Mouse (Mus musculus) Patski (cell line): ENCODE measurements around the gene Cldn34b4. TPM values are rescaled to one million over a fixed set of nuclear protein-coding genes. Genes with fewer than 3 reads are reported as not detected.

Experiments used
- ATAC-seq: fragments of 100-300 bp; one replicate; pipeline ENCODE4 v1.8.0; 2021
- CTCF ChIA-PET: fragments of 350-600 bp; sonication (Branson Sonifier 250); formaldehyde crosslinking; loops from one replicate; lab custom pipeline; 2022; ENCODE audit warnings: inconsistent platforms; lab: Charles Lee
- POLR2A ChIA-PET: fragments of 350-600 bp; sonication (Branson Sonifier 250); formaldehyde crosslinking; loops from one replicate; lab custom pipeline; 2022; ENCODE audit warnings: antibody characterized with exemption, inconsistent platforms; lab: Charles Lee
- DNase-seq: peaks from one replicate; pipeline ENCODE4 v3.0.0-alpha.2; 2011; ENCODE audit warnings: low read depth, low spot score
- H3K27me3 ChIP-seq: fragments of 371-371 bp; one replicate; pipeline ENCODE4 v1.5.1; 2021
- CTCF ChIP-seq: fragments of 100-300 bp; IDR thresholded peaks from one replicate; pipeline ENCODE4 v1.5.1; 2021
- in situ Hi-C: fragments of 300-500 bp; cut with MboI; formaldehyde crosslinking; loops from 3 replicates; pipeline ENCODE4 v1.11.1; 2018; ENCODE audit warnings: low pct_unique_long_range_greater_than_20kb, mixed read lengths
- polyA plus RNA-seq: library from polyadenylated mRNA; unstranded; gene quantifications from one replicate; pipeline ENCODE4 v1.2.3, GENCODE M21; 2021

Cldn34b4 gene
- not detected for polyA plus RNA-seq

- H3K27me3 ChIP-seq = peaks cover 48% of the 10 kb centered on the region
- CTCF ChIA-PET = no interaction called here
- POLR2A ChIA-PET = no interaction called here
- DNase-seq (no peak), ATAC-seq (no peak)
- TF ChIP-seq CTCF = no peak
- in situ Hi-C loops = no loop called here
Measured at GRCm38 (mm10) chrX:76393050-76393449, at the start of gene Cldn34b4. Gene Cldn34b4, plus strand, starts transcription at chrX:76393350.

Other genes starting within 250 kb of the Cldn34b4 start
- not detected for gene Cldn34b3, start 129.0 kb upstream of the Cldn34b4 start, polyA plus RNA-seq
- gene Cldn34d, start 209.6 kb downstream of the Cldn34b4 start, polyA plus RNA-seq = not detected